Mouse (Mus musculus) cerebellum, postnatal 4 days (tissue): ENCODE measurements around the gene Ica1.

ENCODE experiments used
- DNase-seq, 2 experiments: peaks; one replicate each; pipeline ENCODE4 v3.0.0; 2022; ENCODE audit warnings: low spot score in 2 of 2, mixed read lengths in 1 of 2

Gene Ica1

GRCm38 (mm10) chr6:8647513-8648184 is 130.6 kb downstream of the Ica1 start:
- DNase-seq, result no peak

- no peak for DNase-seq
Measured at GRCm38 (mm10) chr6:8645708-8646107, 132.6 kb downstream of the Ica1 start.

GRCm38 (mm10) chr6:8644703-8645102 is 133.6 kb downstream of the Ica1 start:
- no peak for DNase-seq

- no peak for DNase-seq
Measured at GRCm38 (mm10) chr6:8640863-8641262, 137.4 kb downstream of the Ica1 start.

- DNase-seq, result no peak
Measured at GRCm38 (mm10) chr6:8639526-8639925, 138.8 kb downstream of the Ica1 start.

- no peak for DNase-seq
Measured at GRCm38 (mm10) chr6:8638899-8639298, 139.4 kb downstream of the Ica1 start.

GRCm38 (mm10) chr6:8638122-8638521 is 140.2 kb downstream of the Ica1 start:
- no peak for DNase-seq

GRCm38 (mm10) chr6:8632701-8633100 is 145.6 kb downstream of the Ica1 start:
- DNase-seq, result no peak

- DNase-seq, result no peak
Measured at GRCm38 (mm10) chr6:8631986-8632632, 146.2 kb downstream of the Ica1 start.

GRCm38 (mm10) chr6:8631362-8631761 is 146.9 kb downstream of the Ica1 start:
- DNase-seq, result no peak

GRCm38 (mm10) chr6:8630531-8630930 is 147.8 kb downstream of the Ica1 start:
- DNase-seq, result no peak

GRCm38 (mm10) chr6:8628715-8629267 is 149.5 kb downstream of the Ica1 start:
- no peak for DNase-seq

- DNase-seq, result no peak
Measured at GRCm38 (mm10) chr6:8628226-8628625, 150.1 kb downstream of the Ica1 start.

GRCm38 (mm10) chr6:8623045-8623444 is 155.2 kb downstream of the Ica1 start:
- DNase-seq, result no peak

- no peak for DNase-seq
Measured at GRCm38 (mm10) chr6:8619582-8620350, 158.5 kb downstream of the Ica1 start.

GRCm38 (mm10) chr6:8617369-8617768 is 160.9 kb downstream of the Ica1 start:
- no peak for DNase-seq

- no peak for DNase-seq
Measured at GRCm38 (mm10) chr6:8591665-8592064, 186.6 kb downstream of the Ica1 start.

- no peak for DNase-seq
Measured at GRCm38 (mm10) chr6:8583892-8584291, 194.4 kb downstream of the Ica1 start.

- no peak for DNase-seq
Measured at GRCm38 (mm10) chr6:8582377-8582776, 195.9 kb downstream of the Ica1 start.
